Mouse (Mus musculus) B cell, adult (primary cell): Measurements from ENCODE around the gene Ascl2. TPM values are rescaled to one million over a fixed set of nuclear protein-coding genes. Genes with fewer than 3 reads are reported as not detected.

Source experiments
- total RNA-seq: library from RNA; stranded (reverse); gene quantifications from 4 replicates; pipeline ENCODE4 v1.2.4, GENCODE M21; 2023; ENCODE audit not compliant: inconsistent age

Gene Ascl2
- not detected in 4 replicates for total RNA-seq

DNA sequence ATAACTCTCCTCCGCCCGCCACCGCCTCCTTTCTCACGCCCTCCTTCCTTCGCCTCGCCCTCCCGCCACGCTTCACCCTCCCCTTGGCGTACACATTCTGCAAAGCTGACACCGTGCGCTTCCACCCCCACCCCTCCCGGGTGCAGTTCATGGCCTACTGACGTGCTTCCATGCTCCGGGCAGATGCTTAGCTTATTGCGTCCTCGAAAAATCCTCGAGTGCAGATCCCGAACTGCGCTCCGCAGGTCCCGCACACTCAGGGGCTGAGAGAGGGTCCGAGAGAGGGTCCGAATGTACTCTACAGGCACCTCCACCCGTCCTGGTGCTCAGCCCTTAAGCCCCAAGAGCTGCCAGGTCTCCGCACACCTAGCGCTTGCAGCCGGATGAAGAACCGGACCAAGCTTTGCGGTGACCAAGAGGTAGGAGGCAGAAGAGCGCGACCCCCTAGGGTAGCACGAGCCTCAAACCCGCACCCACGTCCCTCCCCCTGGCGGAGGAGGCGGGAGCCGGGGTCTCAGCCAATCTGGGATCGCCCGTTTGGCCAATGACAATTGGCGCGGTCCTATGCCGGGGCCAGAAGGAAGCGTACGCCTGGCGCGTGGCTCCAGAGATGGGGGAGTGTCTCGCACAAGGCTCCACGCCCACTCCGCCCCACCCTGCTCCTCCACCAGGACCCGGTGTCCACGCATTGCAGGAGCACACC lies at the start of gene Ascl2:
Ascl2 (minus strand) TSS at position 456 of the 703 bp plus-strand sequence.

DNA sequence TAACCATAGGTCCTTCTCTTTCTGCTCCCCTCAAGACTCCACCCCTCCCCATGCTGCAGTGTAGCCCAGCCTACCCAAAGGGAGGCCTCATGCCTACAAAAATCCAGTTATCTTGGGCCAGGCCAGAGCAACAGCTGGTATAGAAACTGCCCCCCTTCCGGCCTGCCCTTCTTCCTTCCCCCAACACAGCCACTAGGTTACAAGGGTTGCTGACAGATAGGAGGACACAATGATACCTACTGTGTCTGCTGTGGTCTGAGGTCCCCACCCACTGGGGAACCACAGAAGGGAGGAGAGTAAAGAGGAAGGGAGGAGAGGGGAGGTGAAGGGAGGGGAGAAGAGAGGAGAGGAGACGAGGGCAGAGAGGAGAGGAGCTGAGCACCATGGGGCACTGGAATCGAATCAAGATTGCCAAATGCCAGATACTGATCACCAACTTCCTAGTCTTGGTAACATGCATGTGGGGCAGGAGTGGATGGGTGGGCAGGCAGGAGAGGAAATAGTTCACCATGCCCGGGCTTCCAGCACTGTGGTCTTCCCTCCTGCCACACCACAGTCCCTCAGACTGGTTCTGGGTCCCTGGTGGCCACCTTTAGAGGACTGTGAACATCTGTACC lies 35.8 kb upstream of the Ascl2 start, which contains the start of gene Tspan32:
Tspan32 (plus strand) TSS at position 320 of the 617 bp plus-strand sequence.

GRCm38 (mm10) chr7:142931028-142931427 lies 38.0 kb downstream of the Ascl2 start, which contains the start of gene Th:
Gene Th (minus strand): TSS chr7:142931128.

Other genes with a start within 250 kb of the Ascl2 start
- not detected in 4 replicates for gene Ins2, start 225.9 kb downstream of the Ascl2 start, total RNA-seq
- gene Th, start 38.1 kb downstream of the Ascl2 start, total RNA-seq = not detected in 4 replicates
- gene Tspan32, start 35.8 kb upstream of the Ascl2 start, total RNA-seq = 144 to 163 TPM (median 159 TPM) in 4 replicates
- gene Cd81, start 83.5 kb upstream of the Ascl2 start, total RNA-seq = 211 to 234 TPM (median 225 TPM) in 4 replicates
- 14.9 to 21.9 TPM (median 18.4 TPM) in 4 replicates for gene Tssc4, start 100.0 kb upstream of the Ascl2 start, total RNA-seq
- 1.8 to 2.6 TPM (median 2.3 TPM) in 4 replicates for gene Trpm5, start 125.4 kb upstream of the Ascl2 start, total RNA-seq
- not detected in 4 replicates for gene Kcnq1, start 137.1 kb upstream of the Ascl2 start, total RNA-seq